Mouse (Mus musculus): ENCODE data around the gene Lrrtm4.

- TF ChIP-seq CTCF (IDR thresholded peaks at IDR 0.05; ENCODE audit: borderline replicate concordance, insufficient read depth, low read length) (no peak), POLR2A (IDR thresholded peaks at IDR 0.05; ENCODE audit: low read depth, low read length) (no peak)
Observed at GRCm38 (mm10) chr6:80823753-80824152, 805.1 kb downstream of the Lrrtm4 start.

Measured in embryonic fibroblast, embryonic 13.5 days (primary cell).